Mouse (Mus musculus) testis, postnatal 10 days (tissue): ENCODE measurements around the gene Il20ra.

Experiments
- DNase-seq: peaks from one replicate; pipeline ENCODE4 v3.0.0; 2021; ENCODE audit warnings: low spot score

The Il20ra gene

DNA sequence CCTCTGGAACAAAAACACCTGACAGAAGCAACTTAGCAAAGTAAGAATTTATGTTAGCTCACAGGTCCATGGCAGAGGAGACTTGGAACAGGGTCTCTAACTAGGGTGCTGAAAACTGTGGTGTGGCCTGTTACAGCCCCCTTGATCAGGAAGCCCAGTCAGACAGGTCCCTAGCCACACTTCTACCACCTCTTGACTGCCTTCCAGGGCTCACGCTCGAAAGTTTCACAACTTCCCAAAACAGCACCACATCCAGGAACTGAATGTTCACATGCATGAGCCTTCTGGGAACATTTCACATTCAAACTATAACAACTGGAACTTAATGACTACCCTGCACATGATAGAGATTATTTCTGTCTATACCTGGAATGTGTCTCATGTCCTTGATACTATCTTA, 53.1 kb downstream of the Il20ra start:
- no peak for DNase-seq

DNA sequence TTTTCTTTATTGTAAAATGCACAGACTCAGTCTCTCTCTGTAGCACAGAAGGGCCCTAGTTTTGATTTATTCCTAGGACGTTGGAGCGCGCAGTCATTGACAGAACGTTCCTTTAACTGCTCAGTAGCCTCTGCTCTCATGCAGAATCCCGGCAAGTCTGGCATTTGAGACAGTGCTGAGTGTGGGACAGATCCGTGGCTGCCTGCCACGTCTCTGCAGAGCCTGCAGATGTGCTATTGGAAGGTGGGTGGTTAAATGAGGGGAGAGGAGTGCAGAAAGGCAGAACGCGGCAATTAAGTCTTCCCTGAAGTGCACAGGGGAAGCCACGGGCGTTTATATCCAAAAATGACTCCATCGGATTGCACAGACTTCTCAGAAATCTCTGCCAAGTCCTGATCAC, 66.7 kb downstream of the Il20ra start:
- DNase-seq, result no peak

GRCm38 (mm10) chr10:19781365-19781764, 69.0 kb downstream of the Il20ra start:
- peak; percentile 72 for DNase-seq

- no peak for DNase-seq
These were observed 82.6 kb downstream of the Il20ra start for GRCm38 (mm10) chr10:19794996-19795395.

- DNase-seq, result no peak
These were observed 90.6 kb downstream of the Il20ra start for GRCm38 (mm10) chr10:19802958-19803357.

GRCm38 (mm10) chr10:19804763-19805162, 92.4 kb downstream of the Il20ra start:
- no peak for DNase-seq
